Mouse (Mus musculus): ENCODE results near the gene Krtap1-4. TPM values are rescaled to one million over a fixed set of nuclear protein-coding genes. Genes with fewer than 3 reads are reported as not detected.

Gene Krtap1-4
- polyA plus RNA-seq, 1 experiment from 2014 or later: not detected

- no peak for ATAC-seq (ENCODE audit: insufficient number of reproducible peaks, insufficient read depth, low FRiP score, low TSS enrichment, low read depth)
- WGBS: 82% methylated on average over 5 of the region's 5 CpGs
- Histone ChIP-seq H3K36me3 (no peaks in the 10 kb centered on the region), H3K4me2 (no peak overlapping the region), H3K4me3 (no peak overlapping the region), H3K27ac (no peak overlapping the region), H3K9me3 (no peaks in the 10 kb centered on the region), H3K9ac (no peak overlapping the region), H3K4me1 (no peaks in the 10 kb centered on the region), H3K27me3 (no peaks in the 10 kb centered on the region)
Measured at GRCm38 (mm10) chr11:99581051-99581450, 2.4 kb downstream of the Krtap1-4 start.

GRCm38 (mm10) chr11:99580636-99581035 lies 2.8 kb downstream of the Krtap1-4 start, which contains the start of gene Krtap1-5:
Gene Krtap1-5 (minus strand): TSS chr11:99581016.
- no peak for ATAC-seq (ENCODE audit: insufficient number of reproducible peaks, insufficient read depth, low FRiP score, low TSS enrichment, low read depth)
- Histone ChIP-seq H3K4me3 (no peak within 1 kb of the TSS), H3K4me1 (no peaks in the 10 kb centered on the region), H3K36me3 (no peaks in the 10 kb centered on the region), H3K27ac (no peak within 1 kb of the TSS), H3K9ac (no peak within 1 kb of the TSS), H3K4me2 (no peak within 1 kb of the TSS), H3K27me3 (no peaks in the 10 kb centered on the region), H3K9me3 (no peaks in the 10 kb centered on the region)
- WGBS: 89% methylated on average over 6 of the region's 6 CpGs

- no peak overlapping the region for H3K27ac ChIP-seq
- H3K4me2 ChIP-seq: peak overlapping the region; percentile 53
- no peaks in the 10 kb centered on the region for H3K27me3 ChIP-seq
- H3K9me3 ChIP-seq: no peaks in the 10 kb centered on the region
- H3K4me3 ChIP-seq: no peak overlapping the region
- H3K4me1 ChIP-seq: 0 out of 2 replicates have a peak, but pooled peaks cover 2% of the 10 kb centered on the region
- H3K36me3 ChIP-seq: no peaks in the 10 kb centered on the region
- WGBS: 7% methylated on average over 7 of the region's 7 CpGs
- H3K9ac ChIP-seq: 0 out of 2 replicates have a peak overlapping the region, but pooled peaks have one; percentile 51
- ATAC-seq (ENCODE audit: insufficient number of reproducible peaks, insufficient read depth, low FRiP score, low TSS enrichment, low read depth): no peak
Measured at GRCm38 (mm10) chr11:99574106-99574505, 9.3 kb downstream of the Krtap1-4 start.

- H3K4me2 ChIP-seq: no peak overlapping the region
- no peaks in the 10 kb centered on the region for H3K9me3 ChIP-seq
- H3K9ac ChIP-seq: no peak overlapping the region
- H3K4me1 ChIP-seq: 0 out of 2 replicates have a peak, but pooled peaks cover 2% of the 10 kb centered on the region
- H3K36me3 ChIP-seq: no peaks in the 10 kb centered on the region
- no peaks in the 10 kb centered on the region for H3K27me3 ChIP-seq
- no peak overlapping the region for H3K27ac ChIP-seq
- no peak overlapping the region for H3K4me3 ChIP-seq
- ATAC-seq (ENCODE audit: insufficient number of reproducible peaks, insufficient read depth, low FRiP score, low TSS enrichment, low read depth): no peak
- 63% methylated on average over 4 of the region's 4 CpGs for WGBS
Measured at GRCm38 (mm10) chr11:99573164-99573563, 10.3 kb downstream of the Krtap1-4 start.

GRCm38 (mm10) chr11:99566530-99566929 lies 16.9 kb downstream of the Krtap1-4 start, which contains the start of gene Krtap3-1:
Gene Krtap3-1 (minus strand): TSS chr11:99566630.
- Histone ChIP-seq H3K27me3 (no peaks in the 10 kb centered on the region), H3K4me2 (no peak within 1 kb of the TSS), H3K4me3 (no peak within 1 kb of the TSS), H3K4me1 (no peaks in the 10 kb centered on the region), H3K36me3 (no peaks in the 10 kb centered on the region), H3K9me3 (no peaks in the 10 kb centered on the region), H3K27ac (no peak within 1 kb of the TSS), H3K9ac (no peak within 1 kb of the TSS)
- no peak for ATAC-seq (ENCODE audit: insufficient number of reproducible peaks, insufficient read depth, low FRiP score, low TSS enrichment, low read depth)
- WGBS: 86% methylated on average over 7 of the region's 7 CpGs

- H3K9me3 ChIP-seq: no peaks in the 10 kb centered on the region
- H3K4me1 ChIP-seq: no peaks in the 10 kb centered on the region
- H3K27me3 ChIP-seq: no peaks in the 10 kb centered on the region
- H3K9ac ChIP-seq: no peak overlapping the region
- H3K27ac ChIP-seq: no peak overlapping the region
- ATAC-seq (ENCODE audit: insufficient number of reproducible peaks, insufficient read depth, low FRiP score, low TSS enrichment, low read depth): no peak
- no peak overlapping the region for H3K4me2 ChIP-seq
- H3K36me3 ChIP-seq: no peaks in the 10 kb centered on the region
- 79% methylated on average over 6 of the region's 6 CpGs for WGBS
- no peak overlapping the region for H3K4me3 ChIP-seq
Measured at GRCm38 (mm10) chr11:99562580-99562979, 20.9 kb downstream of the Krtap1-4 start.

- no peaks in the 10 kb centered on the region for H3K9me3 ChIP-seq
- H3K27me3 ChIP-seq: no peaks in the 10 kb centered on the region
- no peak within 1 kb of the TSS for H3K4me2 ChIP-seq
- 91% methylated on average over 9 of the region's 9 CpGs for WGBS
- H3K4me1 ChIP-seq: no peaks in the 10 kb centered on the region
- H3K27ac ChIP-seq: no peak within 1 kb of the TSS
- no peak within 1 kb of the TSS for H3K4me3 ChIP-seq
- no peak for ATAC-seq (ENCODE audit: insufficient number of reproducible peaks, insufficient read depth, low FRiP score, low TSS enrichment, low read depth)
- H3K36me3 ChIP-seq: no peaks in the 10 kb centered on the region
- H3K9ac ChIP-seq: no peak within 1 kb of the TSS
Measured at GRCm38 (mm10) chr11:99559366-99559765, 24.1 kb downstream of the Krtap1-4 start, which contains the start of gene Gm11939. Gene Gm11939 (minus strand): TSS chr11:99559466.

GRCm38 (mm10) chr11:99557976-99558745 lies 25.3 kb downstream of the Krtap1-4 start:
- WGBS: 75% methylated on average over 3 of the region's 3 CpGs
- no peaks in the 10 kb centered on the region for H3K9me3 ChIP-seq
- no peak overlapping the region for H3K4me3 ChIP-seq
- H3K4me2 ChIP-seq: no peak overlapping the region
- H3K27me3 ChIP-seq: no peaks in the 10 kb centered on the region
- no peak overlapping the region for H3K9ac ChIP-seq
- ATAC-seq (ENCODE audit: insufficient number of reproducible peaks, insufficient read depth, low FRiP score, low TSS enrichment, low read depth): no peak
- no peaks in the 10 kb centered on the region for H3K4me1 ChIP-seq
- H3K36me3 ChIP-seq: no peaks in the 10 kb centered on the region
- H3K27ac ChIP-seq: no peak overlapping the region

GRCm38 (mm10) chr11:99556753-99557152 lies 26.7 kb downstream of the Krtap1-4 start, which contains the start of gene Krtap3-2:
Gene Krtap3-2 (minus strand): TSS chr11:99556853.
- Histone ChIP-seq H3K4me1 (no peaks in the 10 kb centered on the region), H3K9me3 (no peaks in the 10 kb centered on the region), H3K27me3 (no peaks in the 10 kb centered on the region), H3K4me2 (no peak within 1 kb of the TSS), H3K36me3 (no peaks in the 10 kb centered on the region), H3K9ac (no peak within 1 kb of the TSS), H3K27ac (no peak within 1 kb of the TSS), H3K4me3 (no peak within 1 kb of the TSS)
- ATAC-seq (ENCODE audit: insufficient number of reproducible peaks, insufficient read depth, low FRiP score, low TSS enrichment, low read depth): no peak
- WGBS: 87% methylated on average over 2 of the region's 2 CpGs

- Histone ChIP-seq H3K9me3 (no peaks in the 10 kb centered on the region), H3K4me3 (no peak overlapping the region), H3K4me2 (no peak overlapping the region), H3K27me3 (no peaks in the 10 kb centered on the region), H3K36me3 (no peaks in the 10 kb centered on the region), H3K4me1 (no peaks in the 10 kb centered on the region), H3K9ac (no peak overlapping the region), H3K27ac (no peak overlapping the region)
- no peak for ATAC-seq (ENCODE audit: insufficient number of reproducible peaks, insufficient read depth, low FRiP score, low TSS enrichment, low read depth)
- WGBS: 88% methylated on average over 2 of the region's 2 CpGs
Measured at GRCm38 (mm10) chr11:99556195-99556594, 27.3 kb downstream of the Krtap1-4 start.

- H3K27me3 ChIP-seq: no peaks in the 10 kb centered on the region
- no peaks in the 10 kb centered on the region for H3K9me3 ChIP-seq
- H3K36me3 ChIP-seq: no peaks in the 10 kb centered on the region
- no peaks in the 10 kb centered on the region for H3K4me1 ChIP-seq
- no peak within 1 kb of the TSS for H3K4me2 ChIP-seq
- H3K9ac ChIP-seq: no peak within 1 kb of the TSS
- H3K27ac ChIP-seq: no peak within 1 kb of the TSS
- H3K4me3 ChIP-seq: no peak within 1 kb of the TSS
- WGBS: 70% methylated on average over 4 of the region's 4 CpGs
- ATAC-seq (ENCODE audit: insufficient number of reproducible peaks, insufficient read depth, low FRiP score, low TSS enrichment, low read depth): no peak
Measured at GRCm38 (mm10) chr11:99550765-99551164, 32.7 kb downstream of the Krtap1-4 start, which contains the start of gene Krtap3-3. Gene Krtap3-3 (minus strand): TSS chr11:99550865.

GRCm38 (mm10) chr11:99547892-99548291 lies 35.6 kb downstream of the Krtap1-4 start:
- no peak for ATAC-seq (ENCODE audit: insufficient number of reproducible peaks, insufficient read depth, low FRiP score, low TSS enrichment, low read depth)
- Histone ChIP-seq H3K27me3 (no peaks in the 10 kb centered on the region), H3K36me3 (no peaks in the 10 kb centered on the region), H3K4me3 (no peak overlapping the region), H3K4me1 (no peaks in the 10 kb centered on the region), H3K9ac (no peak overlapping the region), H3K9me3 (no peaks in the 10 kb centered on the region), H3K4me2 (no peak overlapping the region), H3K27ac (no peak overlapping the region)
